18 mouse cellular contexts compared by ENCODE assay signal in the genomic region with DNA sequence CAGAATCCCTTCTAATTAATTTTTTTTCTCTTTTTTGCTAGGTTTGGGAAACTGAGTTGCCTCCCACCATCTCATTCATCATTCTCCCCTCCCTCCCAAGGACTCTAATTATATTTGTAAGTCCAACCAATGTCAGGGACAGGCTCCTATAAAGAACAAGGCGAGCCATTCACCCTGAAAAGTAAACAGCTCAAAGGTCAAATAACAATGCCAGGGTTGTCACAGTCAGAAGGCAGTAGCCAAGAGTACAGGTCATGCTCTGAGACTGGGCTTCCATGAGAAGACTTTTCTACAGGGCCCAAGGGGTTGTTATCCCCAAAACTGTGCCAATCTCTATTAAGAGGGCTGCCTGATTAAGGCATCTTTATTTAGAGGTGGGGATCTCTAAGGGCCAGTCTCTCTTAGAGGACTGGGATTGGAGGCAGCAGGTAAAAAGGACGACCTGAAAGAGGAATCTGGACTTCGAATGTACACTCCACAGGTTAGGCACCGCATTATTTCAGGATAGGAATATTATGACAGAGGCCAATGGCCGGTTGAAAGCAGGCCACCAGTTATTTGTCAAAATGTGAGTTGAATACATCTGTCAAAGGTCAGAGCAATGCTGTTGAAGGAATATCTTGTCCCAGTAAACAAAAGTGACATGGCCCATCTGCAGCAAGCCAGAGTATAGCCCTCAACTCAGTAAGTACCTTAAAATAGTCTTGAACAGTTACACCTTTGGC. TPM values are rescaled to one million over a fixed set of nuclear protein-coding genes. Genes with fewer than 3 reads are reported as not detected.
A peak's percentile ranks its signal among the peaks of the same experiment; 100 is the strongest.
DNase-seq lines count a peak whose midpoint lies in the region; ATAC-seq and TF ChIP-seq lines count a peak whose summit lies in the region.
"Had no signal": no experiment of that assay in that cellular context is flagged by ENCODE, and none has a peak within 500 bp of the region (broad histone marks: within the 10 kb centered on the region; RNA-seq: fewer than 3 reads in every experiment).

A gene (plus strand): TSS at position 635 of the 725 bp plus-strand sequence.

- 0 out of 2 replicates have a peak, but pooled peaks have one; percentile 39 for ATAC-seq in intestine, embryonic 15.5 days
- no peak; the same call in 1 of the 2 replicates for ATAC-seq in intestine, embryonic 16.5 days
- no peak for ATAC-seq in liver, embryonic 11.5 days (replicated peaks; ENCODE audit: low FRiP score)
- ATAC-seq in megakaryocyte progenitor cell, adult 5-6 weeks (replicated peaks; ENCODE audit: poor library complexity), result no peak
- ATAC-seq: midbrain, embryonic 13.5 days had no signal

- H3K4me3 ChIP-seq in intestine, embryonic 15.5 days (replicated peaks), result no peak within 1 kb of the TSS
- no peak within 1 kb of the TSS for H3K4me3 ChIP-seq in intestine, embryonic 16.5 days (ENCODE audit: low read length)
- H3K4me3 ChIP-seq in liver, adult 2 months (ENCODE audit: insufficient read depth, low read depth, low read length), result no peak within 1 kb of the TSS
- H3K4me3 ChIP-seq in liver, embryonic 11.5 days (ENCODE audit: low read depth, low read length), result no peak within 1 kb of the TSS
- no peak within 1 kb of the TSS for H3K4me3 ChIP-seq in small intestine, adult 2 months (ENCODE audit: low read depth, low read length)
- H3K4me3 ChIP-seq: forebrain, embryonic 10.5 days; heart, embryonic 10.5 days; midbrain, embryonic 13.5 days; myocyte had no signal

- 56% methylated on average over 5 of the region's 5 CpGs for WGBS in intestine, embryonic 15.5 days
- WGBS in intestine, embryonic 16.5 days, result 62% methylated on average over 5 of the region's 5 CpGs
- WGBS in liver, adult 2 months, result 24% methylated on average over 5 of the region's 5 CpGs
- 68% methylated on average over 5 of the region's 5 CpGs for WGBS in liver, embryonic 11.5 days
- 31% methylated on average over 5 of the region's 5 CpGs for WGBS in small intestine, adult 2 months

- H3K79me2 ChIP-seq in liver, adult 2 months (ENCODE audit: control insufficient read depth, insufficient read depth, low read length), result no peaks in the 10 kb centered on the region

- H3K4me2 ChIP-seq in intestine, embryonic 15.5 days (replicated peaks), result no peak within 1 kb of the TSS
- H3K4me2 ChIP-seq in intestine, embryonic 16.5 days (ENCODE audit: low read depth, low read length), result no peak within 1 kb of the TSS
- no peak within 1 kb of the TSS for H3K4me2 ChIP-seq in liver, embryonic 11.5 days
- H3K4me2 ChIP-seq: midbrain, embryonic 13.5 days had no signal

- no peak for TF ChIP-seq CTCF in liver, adult 2 months (IDR thresholded peaks at IDR 0.05; ENCODE audit: low read depth, low read length)
- TF ChIP-seq CTCF in small intestine, adult 2 months (IDR thresholded peaks at IDR 0.05; ENCODE audit: extremely low read depth, insufficient read length, insufficient replicate concordance, low read depth, low read length), result no peak

- no peaks in the 10 kb centered on the region for H3K36me3 ChIP-seq in intestine, embryonic 15.5 days
- no peaks in the 10 kb centered on the region for H3K36me3 ChIP-seq in intestine, embryonic 16.5 days (ENCODE audit: control insufficient read depth, insufficient read depth, low read length)
- no peaks in the 10 kb centered on the region for H3K36me3 ChIP-seq in liver, adult 2 months (ENCODE audit: control insufficient read depth, insufficient read depth, low read length)
- no peaks in the 10 kb centered on the region for H3K36me3 ChIP-seq in liver, embryonic 11.5 days (ENCODE audit: control insufficient read depth, insufficient read depth, low read length)
- H3K36me3 ChIP-seq in small intestine, adult 2 months (ENCODE audit: control insufficient read depth, insufficient read depth, low read length), result no peaks in the 10 kb centered on the region
- H3K36me3 ChIP-seq: forebrain, embryonic 10.5 days; heart, embryonic 10.5 days; midbrain, embryonic 13.5 days had no signal

- H3K27me3 ChIP-seq in intestine, embryonic 15.5 days (replicated peaks), result no peaks in the 10 kb centered on the region
- no peaks in the 10 kb centered on the region for H3K27me3 ChIP-seq in intestine, embryonic 16.5 days (replicated peaks; ENCODE audit: control insufficient read depth, insufficient read depth, low read length)
- no peaks in the 10 kb centered on the region for H3K27me3 ChIP-seq in liver, adult 2 months (ENCODE audit: control insufficient read depth, insufficient read depth, low read length)
- H3K27me3 ChIP-seq in liver, embryonic 11.5 days (replicated peaks; ENCODE audit: control insufficient read depth, insufficient read depth, low read length), result peaks cover 22% of the 10 kb centered on the region
- no peaks in the 10 kb centered on the region for H3K27me3 ChIP-seq in small intestine, adult 2 months (ENCODE audit: control insufficient read depth, insufficient read depth, low read length)
- H3K27me3 ChIP-seq: midbrain, embryonic 13.5 days had no signal

- intact Hi-C loops in gastrocnemius, postnatal 14 days (cut with DNase I; ENCODE audit: low total_unique reads), result no loop called here

- no peak within 1 kb of the TSS for H3K27ac ChIP-seq in intestine, embryonic 15.5 days
- H3K27ac ChIP-seq in intestine, embryonic 16.5 days (ENCODE audit: low read length), result no peak within 1 kb of the TSS
- H3K27ac ChIP-seq in liver, adult 2 months (replicated peaks; ENCODE audit: insufficient read depth, low read depth, low read length), result peak within 1 kb of the TSS; percentile 89
- no peak within 1 kb of the TSS for H3K27ac ChIP-seq in liver, embryonic 11.5 days (ENCODE audit: low read depth, low read length)
- peak within 1 kb of the TSS; percentile 83 for H3K27ac ChIP-seq in small intestine, adult 2 months (ENCODE audit: insufficient read depth, low read depth, low read length)
- H3K27ac ChIP-seq: forebrain, embryonic 10.5 days; heart, embryonic 10.5 days; midbrain, embryonic 13.5 days had no signal

- H3K4me1 ChIP-seq in intestine, embryonic 15.5 days (replicated peaks), result peaks cover 7% of the 10 kb centered on the region; the same call in 1 of the 2 replicates
- peaks cover 22% of the 10 kb centered on the region for H3K4me1 ChIP-seq in intestine, embryonic 16.5 days (ENCODE audit: control insufficient read depth, insufficient read depth, low read length)
- peaks cover 20% of the 10 kb centered on the region for H3K4me1 ChIP-seq in liver, adult 2 months (ENCODE audit: control insufficient read depth, insufficient read depth, low read length)
- H3K4me1 ChIP-seq in liver, embryonic 11.5 days (replicated peaks; ENCODE audit: control insufficient read depth, insufficient read depth, low read length), result peaks cover 4% of the 10 kb centered on the region; the same call in 1 of the 2 replicates
- peaks cover 24% of the 10 kb centered on the region for H3K4me1 ChIP-seq in small intestine, adult 2 months (ENCODE audit: control insufficient read depth, insufficient read depth, insufficient read length, low read length)

- no peak for TF ChIP-seq POLR2A in liver, adult 2 months (IDR thresholded peaks at IDR 0.05; ENCODE audit: extremely low read depth, insufficient read depth, low read length)
- TF ChIP-seq POLR2A in small intestine, adult 2 months (IDR thresholded peaks at IDR 0.05; ENCODE audit: low read depth, low read length), result no peak

- no peak within 1 kb of the TSS for H3K9ac ChIP-seq in intestine, embryonic 15.5 days
- no peak within 1 kb of the TSS for H3K9ac ChIP-seq in intestine, embryonic 16.5 days (ENCODE audit: low read depth, low read length)
- H3K9ac ChIP-seq in liver, adult 2 months (ENCODE audit: low read depth, low read length), result no peak within 1 kb of the TSS
- H3K9ac ChIP-seq in liver, embryonic 11.5 days (ENCODE audit: low read depth, low read length), result no peak within 1 kb of the TSS
- H3K9ac ChIP-seq: midbrain, embryonic 13.5 days had no signal

- H3K9me3 ChIP-seq in intestine, embryonic 15.5 days, result no peaks in the 10 kb centered on the region
- no peaks in the 10 kb centered on the region for H3K9me3 ChIP-seq in intestine, embryonic 16.5 days (ENCODE audit: control insufficient read depth, low read length)
- no peaks in the 10 kb centered on the region for H3K9me3 ChIP-seq in liver, embryonic 11.5 days (ENCODE audit: control insufficient read depth, low read length)
- H3K9me3 ChIP-seq: forebrain, embryonic 10.5 days; heart, embryonic 10.5 days; midbrain, embryonic 13.5 days had no signal

- DNase-seq in liver, adult 2 months (ENCODE audit: extremely low read depth, low read depth, low spot score), result peak; percentile 99
- no peak for DNase-seq in liver, embryonic 11.5 days (ENCODE audit: low spot score)
- no peak for DNase-seq in gastrocnemius, postnatal 14 days
- DNase-seq in natural killer cell, adult 2 months (ENCODE audit: low spot score in 2 of 2), result no peak
- DNase-seq: adrenal gland, adult 8-10 months; cerebellum, adult 8-10 months; left cerebral cortex, postnatal 4 days; lung, adult 18-20 months; lung, postnatal 4 days; right cerebral cortex, adult 18-20 months had no signal

RNA-seq across cellular contexts. Expression of the gene that starts here (rescaled TPM):
- polyA plus RNA-seq in intestine, embryonic 15.5 days (2015; fragmentation: Nextera tagmentation; extraction: Ambion mirVana), result 1.7 and 1.9 TPM in 2 replicates
- 1.7 TPM in 2 replicates for polyA plus RNA-seq in intestine, embryonic 16.5 days (2015; fragmentation: Nextera tagmentation; extraction: Ambion mirVana)
- 0.37 and 1.0 TPM in 2 replicates for total RNA-seq in liver, adult 2 months (2014; rRNA removed)
- 0.40 and 0.46 TPM in 2 replicates for polyA plus RNA-seq in liver, adult 2 months (2012; rRNA removed)
- not detected in 2 replicates for polyA plus RNA-seq in liver, embryonic 11.5 days (2014; fragmentation: Nextera tagmentation; extraction: Ambion mirVana)
- 10 to 100 TPM; 33.1 to 41.0 TPM for total RNA-seq in gastrocnemius, postnatal 14 days (2021)
- 0.04 and 0.06 TPM in 2 replicates for polyA plus RNA-seq in small intestine, adult 2 months (2012; rRNA removed)
- not detected in 2 replicates for total RNA-seq in megakaryocyte progenitor cell, adult 5-6 weeks (2015)
- not detected in 2 replicates for total RNA-seq in megakaryocyte progenitor cell, adult 5-6 weeks (2017)
- polyA plus RNA-seq: heart, embryonic 10.5 days; myocyte had no signal

Comparison
In these comparisons a context has a peak if more than half of its experiments do, and no peak if none do; other contexts are left out.
1. RNA of the gene that starts here (total RNA-seq): 33.1 to 41.0 TPM in gastrocnemius, postnatal 14 days; 0.37 to 1.0 TPM in liver, adult 2 months and not detected in megakaryocyte progenitor cell, adult 5-6 weeks; every median in the first group is over 10 times any median in the second.
2. H3K27ac ChIP-seq: peak in liver, adult 2 months (single experiment) and small intestine, adult 2 months (single experiment); none in intestine, embryonic 15.5 days (single experiment), intestine, embryonic 16.5 days (single experiment) and liver, embryonic 11.5 days (single experiment).